Mouse (Mus musculus) kidney, adult 11 months (tissue): ENCODE results near the gene Slc50a1.

ENCODE experiments used
- DNase-seq: peaks from one replicate; pipeline ENCODE4 v3.0.0; 2022

Slc50a1 gene

GRCm38 (mm10) chr3:89228836-89229235, 41.5 kb downstream of the Slc50a1 start, which contains the start of gene Muc1:
TSS of gene Muc1 (plus strand) at chr3:89229057.
- DNase-seq = peak; percentile 45

DNA sequence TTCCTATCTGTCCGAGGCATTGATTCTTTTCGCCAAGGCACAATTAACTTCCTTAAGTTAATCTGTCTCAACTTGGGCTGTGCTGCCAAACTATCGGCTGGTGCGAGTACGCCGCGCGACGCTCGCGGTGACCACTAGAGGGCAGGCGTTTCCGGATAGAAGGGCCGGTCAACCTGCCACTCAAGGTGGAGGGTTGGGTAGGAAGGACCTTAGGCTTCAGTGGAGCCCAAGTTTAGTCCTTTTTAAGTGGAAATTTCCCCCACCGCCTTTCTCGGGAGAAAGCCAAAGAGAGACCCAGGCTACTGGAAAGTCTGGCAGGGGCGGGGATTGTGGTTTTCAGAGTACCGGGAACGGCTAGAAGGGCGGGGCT, 42.2 kb downstream of the Slc50a1 start:
- peak; percentile 89 for DNase-seq

- peak; percentile 92 for DNase-seq
These were observed 42.8 kb downstream of the Slc50a1 start for GRCm38 (mm10) chr3:89227307-89228179.

DNA sequence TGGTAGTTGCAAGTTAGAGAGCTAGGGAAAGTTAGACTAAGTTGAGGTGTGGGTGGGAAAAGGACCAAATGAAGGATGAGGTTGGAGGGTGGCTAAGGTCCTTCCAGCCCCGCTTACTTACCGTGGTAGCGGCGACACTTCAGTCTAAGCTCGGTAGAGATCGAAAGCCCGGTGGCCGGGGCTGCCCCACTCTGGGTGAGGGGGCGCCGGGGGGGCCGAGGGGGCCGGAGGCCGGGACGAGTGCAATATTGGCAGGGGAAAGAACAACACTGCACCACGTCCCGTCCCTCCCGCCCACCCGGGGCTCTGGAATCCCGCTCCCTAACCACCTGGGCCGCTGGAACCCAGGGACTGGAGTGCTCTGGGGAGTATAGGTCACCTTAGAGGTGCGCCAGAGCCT, 43.5 kb downstream of the Slc50a1 start, which contains the start of gene Mtx1:
Gene Mtx1 (minus strand): TSS at position 189 of the 400 bp plus-strand sequence.
- no peak for DNase-seq

- peak; percentile 54 for DNase-seq
These were observed 44.0 kb downstream of the Slc50a1 start for GRCm38 (mm10) chr3:89226361-89226760.

DNA sequence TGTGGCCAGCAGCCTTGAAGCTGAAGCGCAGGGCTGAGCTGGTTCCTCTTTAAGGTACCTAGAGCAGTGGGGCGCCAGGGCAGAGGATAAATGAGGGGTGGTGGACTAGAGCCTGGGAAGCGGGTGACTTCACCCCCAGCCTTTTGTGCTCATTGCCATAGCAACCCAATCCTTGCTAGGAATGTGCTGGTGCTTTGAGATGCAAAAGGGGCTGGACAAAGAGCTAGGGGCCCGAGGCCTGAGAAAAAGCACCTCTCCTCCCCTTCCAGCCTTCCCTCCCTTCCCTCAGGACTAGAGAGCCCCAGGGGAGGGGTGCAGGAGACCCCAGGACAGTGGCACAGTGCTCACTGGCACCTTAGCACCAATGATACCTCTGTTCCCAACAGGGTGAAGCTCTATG, 44.5 kb downstream of the Slc50a1 start:
- no peak for DNase-seq

GRCm38 (mm10) chr3:89225321-89225815, 45.0 kb downstream of the Slc50a1 start:
- DNase-seq = no peak

DNA sequence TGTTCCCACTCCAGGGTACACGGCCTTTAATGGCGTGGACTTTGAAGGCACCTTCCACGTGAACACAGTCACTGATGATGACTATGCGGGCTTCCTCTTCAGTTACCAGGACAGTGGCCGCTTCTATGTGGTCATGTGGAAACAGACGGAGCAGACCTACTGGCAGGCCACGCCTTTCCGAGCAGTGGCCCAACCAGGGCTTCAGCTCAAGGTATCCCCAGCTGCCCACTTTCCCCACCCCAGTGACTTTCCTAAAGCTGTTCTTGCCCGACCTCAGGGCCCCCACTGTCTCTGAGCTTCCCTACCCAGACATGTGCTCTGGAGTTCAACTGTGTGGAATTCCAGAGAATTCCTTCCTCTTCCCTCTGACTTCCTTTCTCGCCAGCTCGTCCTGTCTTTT, 45.6 kb downstream of the Slc50a1 start:
- no peak for DNase-seq

DNA sequence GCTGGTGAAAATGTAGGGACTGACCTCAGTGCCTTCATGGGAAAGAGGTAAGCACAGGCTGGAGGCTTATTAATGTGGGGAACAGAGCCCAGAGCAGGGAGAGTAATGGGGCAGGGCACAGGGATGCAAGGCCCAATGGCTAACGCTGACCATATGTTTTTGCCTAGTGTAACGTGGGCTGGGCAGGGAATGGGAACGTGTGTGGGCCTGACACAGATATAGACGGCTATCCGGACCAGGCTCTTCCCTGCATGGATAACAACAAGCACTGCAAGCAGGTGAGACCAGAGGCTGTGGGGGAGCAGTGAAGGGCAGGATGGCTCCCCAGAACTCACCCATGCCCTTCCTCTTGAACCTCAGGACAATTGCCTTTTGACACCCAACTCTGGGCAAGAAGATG, 49.2 kb downstream of the Slc50a1 start:
- DNase-seq = no peak

- no peak for DNase-seq
These were observed 50.8 kb downstream of the Slc50a1 start for GRCm38 (mm10) chr3:89219546-89219945.

- no peak for DNase-seq
These were observed 52.1 kb downstream of the Slc50a1 start for GRCm38 (mm10) chr3:89218271-89218670.
